Mouse (Mus musculus) olfactory bulb, adult 2 months (tissue): ENCODE results near the gene Cd8a.

Experiments
- CTCF ChIP-seq: fragments of 200-500 bp; IDR thresholded peaks from 2 replicates; pipeline ENCODE4 v1.5.1; 2012; ENCODE audit warnings: low read depth, mild to moderate bottlenecking, low read length, moderate library complexity; ENCODE audit not compliant: insufficient read depth
- POLR2A ChIP-seq: fragments of 200-500 bp; IDR thresholded peaks from 2 replicates; pipeline ENCODE4 v1.6.1; 2012; ENCODE audit warnings: mild to moderate bottlenecking, low read depth, low read length, moderate library complexity; ENCODE audit not compliant: insufficient read depth

DNA sequence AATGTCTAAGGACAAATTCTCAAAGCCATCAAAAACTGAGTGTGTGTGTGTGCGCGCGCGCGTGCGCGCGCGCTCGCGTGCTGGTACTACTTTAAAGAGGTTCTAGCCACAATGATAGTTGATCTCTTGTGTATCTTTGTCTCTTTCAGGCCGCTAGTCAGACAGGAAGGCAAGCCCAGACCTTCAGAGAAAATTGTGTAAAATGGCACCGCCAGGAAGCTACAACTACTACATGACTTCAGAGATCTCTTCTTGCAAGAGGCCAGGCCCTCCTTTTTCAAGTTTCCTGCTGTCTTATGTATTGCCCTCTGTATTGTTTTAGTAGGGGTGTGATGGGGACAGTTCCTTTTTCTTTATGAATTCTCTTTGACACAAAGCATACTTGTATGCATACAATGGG is 3.5 kb downstream of the Cd8a start:
- TF ChIP-seq CTCF (no peak), POLR2A (no peak)
